Mouse (Mus musculus): ENCODE measurements around the gene Olfr480.

Olfr480 gene

DNA sequence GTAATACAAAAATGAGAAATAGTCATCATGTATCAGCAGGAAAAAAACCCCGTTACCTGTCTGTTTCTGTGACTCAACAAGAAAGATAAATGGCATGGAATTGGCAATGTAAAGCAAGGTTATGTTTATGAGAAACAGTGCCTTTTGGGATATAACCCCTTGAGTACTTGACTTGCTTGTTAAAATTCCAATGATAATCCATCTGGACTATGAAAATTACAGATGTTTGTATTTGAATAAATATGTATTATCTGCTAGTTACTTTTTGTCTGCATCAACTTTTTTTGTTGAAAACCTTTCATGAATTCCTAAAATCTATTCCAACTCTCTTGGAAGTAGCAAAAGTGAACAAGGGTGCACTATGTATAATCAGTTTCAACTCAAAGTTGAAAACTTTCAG is at the start of gene Olfr480:
Olfr480 (minus strand) TSS at position 101 of the 400 bp plus-strand sequence.
- no peak for DNase-seq (ENCODE audit: extremely low spot score, low read depth, low spot score)

DNA sequence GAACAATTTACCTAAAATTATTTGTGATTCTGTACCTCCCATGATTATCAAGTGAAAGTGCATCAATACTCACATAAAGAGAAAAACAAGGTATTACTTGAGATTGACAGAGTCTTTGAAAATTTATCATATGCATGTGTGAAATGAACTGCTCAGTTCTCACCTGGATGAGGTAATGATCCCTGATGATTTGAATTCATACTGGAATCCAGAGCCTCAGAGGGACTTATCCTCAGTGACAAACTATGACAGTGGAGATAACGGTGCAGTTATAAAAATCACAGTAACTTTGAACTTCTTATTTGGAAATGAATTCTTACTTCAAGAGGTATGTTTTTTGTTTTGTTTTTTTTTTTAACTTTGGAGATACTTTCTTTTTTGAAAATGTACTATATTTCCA is 33.4 kb upstream of the Olfr480 start, which contains the start of gene Olfr483:
Olfr483 (plus strand) TSS at position 301 of the 400 bp plus-strand sequence.
- DNase-seq (ENCODE audit: extremely low spot score, low read depth, low spot score): no peak

DNA sequence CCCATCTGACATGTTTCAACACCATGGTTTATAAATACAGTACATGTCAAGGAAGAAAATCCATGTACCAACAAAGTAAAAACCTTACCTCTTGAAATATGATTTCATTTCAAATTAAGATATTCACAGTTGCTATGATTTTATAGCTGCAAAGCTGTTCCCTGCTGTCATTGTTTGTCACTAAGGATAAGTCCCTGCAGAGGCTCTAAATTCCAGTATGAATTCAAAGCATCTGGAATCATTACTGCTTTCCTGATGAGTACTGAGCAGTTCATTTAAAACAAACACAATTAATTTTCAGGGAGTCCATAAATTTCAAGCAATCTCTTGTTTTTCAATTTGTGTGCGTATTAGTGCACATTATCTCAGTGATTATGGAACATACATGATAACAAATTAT is 30.3 kb upstream of the Olfr480 start, which contains the start of gene Olfr482:
Olfr482 (minus strand) TSS at position 101 of the 400 bp plus-strand sequence.
- DNase-seq (ENCODE audit: extremely low spot score, low read depth, low spot score): no peak

DNA sequence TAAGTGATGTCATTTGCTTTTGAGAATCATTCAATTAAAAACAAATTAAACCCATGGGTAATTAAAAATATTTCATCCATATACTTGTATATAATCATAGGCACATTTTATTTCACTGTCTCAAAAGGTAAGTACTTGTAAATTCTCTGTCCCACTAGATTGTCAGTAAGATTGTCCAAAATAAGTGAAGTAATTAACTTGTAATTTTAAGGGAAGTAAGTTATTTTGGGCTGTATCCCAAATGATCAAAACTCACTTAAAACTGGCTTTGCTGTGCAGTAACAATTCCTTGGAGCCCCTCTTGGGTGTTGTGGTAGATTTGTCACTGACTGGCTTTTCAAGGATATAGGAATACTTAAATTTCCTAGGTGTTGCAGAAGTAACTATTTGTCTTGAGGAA is 12.4 kb upstream of the Olfr480 start, which contains the start of gene Olfr481:
Olfr481 (plus strand) TSS at position 301 of the 400 bp plus-strand sequence.
- DNase-seq (ENCODE audit: extremely low spot score, low read depth, low spot score): no peak

DNA sequence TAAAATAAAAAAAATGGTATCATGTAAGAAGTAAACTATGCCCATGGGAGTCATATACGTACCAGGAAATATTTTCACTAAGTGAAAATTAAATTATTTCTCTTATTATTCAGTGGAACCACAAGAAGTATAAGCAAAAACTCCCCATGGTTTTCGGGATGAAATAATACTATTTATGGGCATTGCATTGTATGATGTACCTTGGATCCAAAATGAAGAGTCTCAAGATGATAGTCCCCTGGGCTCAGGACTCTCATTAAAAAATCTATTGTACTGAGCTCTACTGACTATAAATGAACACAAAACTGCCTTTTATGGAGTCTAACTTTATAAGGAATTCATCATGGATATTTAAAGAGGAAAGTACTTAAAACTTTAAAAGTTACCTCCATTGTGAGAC is 16.8 kb downstream of the Olfr480 start, which contains the start of gene Olfr479:
Olfr479 (plus strand) TSS at position 301 of the 400 bp plus-strand sequence.
- no peak for DNase-seq (ENCODE audit: extremely low spot score, low read depth, low spot score)

DNA sequence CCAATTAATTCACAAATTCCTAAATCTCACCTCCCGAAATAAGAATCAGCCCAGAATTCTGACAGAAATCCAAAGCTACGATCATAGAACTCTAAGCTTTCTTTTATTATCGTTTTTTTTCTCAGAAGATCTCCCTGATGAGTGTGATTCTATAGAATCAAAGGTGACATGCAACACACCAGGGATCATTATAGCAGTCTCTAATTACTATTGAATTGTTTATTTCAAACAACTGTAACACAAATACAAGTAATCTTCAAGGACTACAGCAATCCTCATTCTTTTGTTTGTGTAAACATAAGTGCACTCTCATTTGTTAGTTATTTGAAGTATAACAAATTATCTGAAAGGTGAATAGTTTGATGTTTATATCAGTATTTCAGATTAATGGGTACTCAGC is 33.3 kb downstream of the Olfr480 start, which contains the start of gene Olfr478:
Olfr478 (minus strand) TSS at position 101 of the 400 bp plus-strand sequence.
- no peak for DNase-seq (ENCODE audit: extremely low spot score, low read depth, low spot score)

All from hindlimb bud, embryonic 11.5 days (tissue).